Mouse (Mus musculus): ENCODE results near the gene Agrp. TPM values are rescaled to one million over a fixed set of nuclear protein-coding genes. Genes with fewer than 3 reads are reported as not detected.

Agrp gene
- polyA plus RNA-seq, 1 experiment from 2014 or later, result 0.56 TPM

DNA sequence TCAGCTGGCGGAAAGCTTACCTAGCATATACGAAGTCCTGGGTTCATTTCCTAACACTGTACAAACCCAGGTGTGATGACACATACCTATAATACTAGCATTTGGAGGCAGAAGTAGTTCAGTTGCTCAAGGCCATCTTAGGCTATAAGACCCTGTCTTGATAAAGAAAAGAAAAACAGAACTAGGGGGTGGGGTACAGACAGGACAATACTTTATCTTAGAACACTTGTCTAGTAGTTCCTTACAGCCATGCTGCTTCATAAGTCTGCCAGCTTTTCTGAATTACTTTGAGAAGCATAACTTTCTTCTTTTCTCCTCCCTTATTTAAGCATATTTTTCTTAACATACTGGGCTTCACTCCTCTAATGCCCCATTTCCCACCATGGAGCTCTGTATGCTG is 94.4 kb downstream of the Agrp start:
- no peak for DNase-seq (ENCODE audit: low spot score, missing footprints)
- 93% methylated on average over 2 of the region's 2 CpGs for WGBS
- H3K9me3 ChIP-seq (ENCODE audit: control insufficient read depth, low read length), result no peaks in the 10 kb centered on the region
- H3K4me1 ChIP-seq (ENCODE audit: control insufficient read depth, insufficient read depth, low read length), result no peaks in the 10 kb centered on the region
- no peaks in the 10 kb centered on the region for H3K27me3 ChIP-seq (ENCODE audit: control insufficient read depth, insufficient read depth, low read length)
- no peak overlapping the region for H3K4me3 ChIP-seq (ENCODE audit: low read depth, low read length)
- no peak overlapping the region for H3K27ac ChIP-seq (ENCODE audit: low read depth, low read length)
- H3K36me3 ChIP-seq (ENCODE audit: control insufficient read depth, insufficient read depth, low read length), result peaks cover 4% of the 10 kb centered on the region; the same call in 1 of the 2 replicates
- ATAC-seq (ENCODE audit: low FRiP score), result no peak
- H3K9ac ChIP-seq (ENCODE audit: low read length), result no peak overlapping the region
- no peak overlapping the region for H3K4me2 ChIP-seq

DNA sequence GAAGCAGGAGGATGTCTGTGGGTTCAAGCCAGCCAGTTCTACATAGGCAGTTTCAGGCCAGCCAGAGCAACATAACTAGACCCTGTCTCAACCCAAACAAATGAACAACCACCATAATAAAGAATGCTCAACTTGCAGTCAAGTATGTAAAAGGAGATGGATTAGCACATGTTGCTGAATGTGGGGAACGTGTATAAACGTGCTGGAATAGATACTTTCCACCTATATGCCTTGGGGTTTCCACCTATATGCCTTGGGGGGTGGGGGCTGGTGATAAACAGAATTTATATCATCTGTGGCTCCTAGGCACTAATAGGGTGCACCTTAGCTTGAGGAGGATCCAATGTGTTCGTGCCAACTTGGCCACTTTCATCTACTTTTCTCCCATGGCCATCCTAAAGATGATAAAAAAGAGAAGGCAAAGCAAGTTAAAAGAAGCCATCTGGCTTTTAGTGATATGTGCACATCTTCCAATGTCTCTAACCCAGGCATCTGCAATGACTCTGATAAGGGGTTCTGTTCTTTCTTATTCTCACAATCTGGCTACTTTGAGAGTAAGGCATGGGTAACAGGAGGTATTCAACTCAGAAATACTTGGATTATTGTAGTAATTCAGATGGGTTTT is 95.0 kb downstream of the Agrp start:
- ATAC-seq (ENCODE audit: low FRiP score) (no peak), DNase-seq (ENCODE audit: low spot score, missing footprints) (no peak)
- 81% methylated on average over 3 of the region's 3 CpGs for WGBS
- H3K36me3 ChIP-seq (ENCODE audit: control insufficient read depth, insufficient read depth, low read length), result peaks cover 4% of the 10 kb centered on the region; the same call in 1 of the 2 replicates
- H3K4me1 ChIP-seq (ENCODE audit: control insufficient read depth, insufficient read depth, low read length), result no peaks in the 10 kb centered on the region
- no peak overlapping the region for H3K27ac ChIP-seq (ENCODE audit: low read depth, low read length)
- H3K27me3 ChIP-seq (ENCODE audit: control insufficient read depth, insufficient read depth, low read length), result no peaks in the 10 kb centered on the region
- H3K4me2 ChIP-seq, result no peak overlapping the region
- no peaks in the 10 kb centered on the region for H3K9me3 ChIP-seq (ENCODE audit: control insufficient read depth, low read length)
- H3K9ac ChIP-seq (ENCODE audit: low read length), result no peak overlapping the region
- no peak overlapping the region for H3K4me3 ChIP-seq (ENCODE audit: low read depth, low read length)

DNA sequence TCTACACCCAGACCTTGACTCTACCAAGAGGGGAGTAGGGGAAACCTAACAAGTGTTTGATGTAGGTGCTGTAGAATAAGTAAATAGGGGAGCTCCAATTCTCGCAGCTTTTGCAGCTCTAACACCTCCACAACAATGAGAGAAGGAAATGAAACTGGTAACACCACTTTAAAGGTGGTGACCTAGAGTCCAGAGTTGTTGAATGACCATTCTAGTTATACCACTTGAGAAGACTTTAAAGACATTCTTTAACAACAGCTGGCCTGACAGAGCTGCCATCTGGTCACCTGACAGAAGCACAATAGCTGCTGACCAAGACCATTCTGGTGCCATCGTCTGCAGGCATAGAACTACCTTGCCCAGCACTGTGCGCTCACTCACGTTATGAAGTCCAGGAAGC is 98.3 kb downstream of the Agrp start:
- peaks cover 4% of the 10 kb centered on the region; the same call in 1 of the 2 replicates for H3K36me3 ChIP-seq (ENCODE audit: control insufficient read depth, insufficient read depth, low read length)
- 85% methylated on average over 4 of the region's 4 CpGs for WGBS
- H3K4me2 ChIP-seq, result no peak overlapping the region

DNA sequence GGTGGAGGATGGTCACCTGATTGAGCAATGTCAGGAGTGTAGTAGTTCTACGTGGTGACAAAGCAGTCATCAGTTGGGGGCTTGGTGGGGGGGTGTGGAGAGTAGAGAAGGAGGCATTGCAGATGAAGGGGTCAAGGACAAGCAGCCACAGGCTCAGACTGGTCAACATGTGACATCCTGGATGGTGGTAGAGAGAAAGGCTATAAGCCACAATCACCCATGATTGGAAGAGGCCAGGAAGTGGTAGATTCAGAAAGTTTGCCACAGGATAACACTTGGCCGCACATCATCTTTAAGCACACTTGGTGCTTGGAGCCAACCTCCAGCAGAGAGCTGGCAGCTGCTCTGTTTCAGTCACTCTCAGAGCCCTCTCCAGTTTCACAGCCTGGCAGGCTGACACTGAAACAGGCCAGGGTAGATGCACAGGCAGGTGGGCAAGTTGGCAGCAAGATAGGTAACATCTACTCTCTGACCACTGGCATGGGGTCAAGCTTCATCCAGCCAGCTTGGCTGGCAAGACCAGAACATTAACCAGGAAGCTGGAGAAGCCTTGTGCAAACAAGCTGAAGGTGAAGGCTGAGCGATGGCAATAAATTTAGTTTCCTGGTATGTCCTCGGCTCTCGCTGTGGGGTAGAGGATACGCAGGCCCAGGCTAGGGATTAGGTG is 100.0 kb downstream of the Agrp start:
- H3K9me3 ChIP-seq (ENCODE audit: control insufficient read depth, low read length), result no peaks in the 10 kb centered on the region
- peaks cover 5% of the 10 kb centered on the region for H3K4me1 ChIP-seq (ENCODE audit: control insufficient read depth, insufficient read depth, low read length)
- no peak overlapping the region for H3K4me2 ChIP-seq
- peaks cover 4% of the 10 kb centered on the region; the same call in 1 of the 2 replicates for H3K36me3 ChIP-seq (ENCODE audit: control insufficient read depth, insufficient read depth, low read length)
- H3K27ac ChIP-seq (ENCODE audit: low read depth, low read length), result no peak overlapping the region
- H3K4me3 ChIP-seq (ENCODE audit: low read depth, low read length), result no peak overlapping the region
- H3K9ac ChIP-seq (ENCODE audit: low read length), result no peak overlapping the region
- DNase-seq (ENCODE audit: low spot score, missing footprints) (no peak), ATAC-seq (ENCODE audit: low FRiP score) (no peak)
- H3K27me3 ChIP-seq (ENCODE audit: control insufficient read depth, insufficient read depth, low read length), result no peaks in the 10 kb centered on the region
- 92% methylated on average over 6 of the region's 6 CpGs for WGBS

More for the DNA sequence above, 98.3 kb downstream of the Agrp start:
- DNase-seq (ENCODE audit: low spot score, missing footprints) (no peak), ATAC-seq (ENCODE audit: low FRiP score) (no peak)
- no peak overlapping the region for H3K27ac ChIP-seq (ENCODE audit: low read depth, low read length)
- no peak overlapping the region for H3K4me3 ChIP-seq (ENCODE audit: low read depth, low read length)
- no peaks in the 10 kb centered on the region for H3K4me1 ChIP-seq (ENCODE audit: control insufficient read depth, insufficient read depth, low read length)
- no peaks in the 10 kb centered on the region for H3K27me3 ChIP-seq (ENCODE audit: control insufficient read depth, insufficient read depth, low read length)
- H3K9me3 ChIP-seq (ENCODE audit: control insufficient read depth, low read length), result no peaks in the 10 kb centered on the region
- H3K9ac ChIP-seq (ENCODE audit: low read length), result no peak overlapping the region

DNA sequence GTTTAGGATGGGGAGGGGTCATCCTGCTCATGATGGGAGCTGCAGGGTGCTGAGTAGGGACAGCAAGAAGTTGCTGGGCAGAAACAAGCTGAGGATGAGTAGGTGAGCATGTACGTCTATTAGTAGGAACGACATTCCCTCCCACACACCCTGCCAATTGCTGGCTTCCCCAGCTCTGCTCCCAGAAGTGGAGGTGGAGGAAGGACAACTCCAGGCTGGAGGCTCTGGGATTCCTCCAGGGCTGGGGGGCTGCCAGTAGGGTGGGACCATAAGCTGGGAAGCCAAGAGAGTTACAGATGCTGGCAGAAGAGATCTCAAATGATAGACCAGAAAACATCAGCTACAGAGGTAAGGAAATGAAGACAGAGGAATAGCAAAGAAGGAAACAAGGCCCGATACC is 100.6 kb downstream of the Agrp start:
- ATAC-seq (ENCODE audit: low FRiP score) (no peak), DNase-seq (ENCODE audit: low spot score, missing footprints) (no peak)
- Histone ChIP-seq H3K9me3 (ENCODE audit: control insufficient read depth, low read length) (no peaks in the 10 kb centered on the region), H3K36me3 (ENCODE audit: control insufficient read depth, insufficient read depth, low read length) (peaks cover 4% of the 10 kb centered on the region; the same call in 1 of the 2 replicates), H3K27ac (ENCODE audit: low read depth, low read length) (no peak overlapping the region), H3K4me2 (no peak overlapping the region), H3K9ac (ENCODE audit: low read length) (no peak overlapping the region), H3K4me3 (ENCODE audit: low read depth, low read length) (no peak overlapping the region), H3K27me3 (ENCODE audit: control insufficient read depth, insufficient read depth, low read length) (no peaks in the 10 kb centered on the region), H3K4me1 (ENCODE audit: control insufficient read depth, insufficient read depth, low read length) (peaks cover 5% of the 10 kb centered on the region)
- 94% methylated on average over 3 of the region's 3 CpGs for WGBS

DNA sequence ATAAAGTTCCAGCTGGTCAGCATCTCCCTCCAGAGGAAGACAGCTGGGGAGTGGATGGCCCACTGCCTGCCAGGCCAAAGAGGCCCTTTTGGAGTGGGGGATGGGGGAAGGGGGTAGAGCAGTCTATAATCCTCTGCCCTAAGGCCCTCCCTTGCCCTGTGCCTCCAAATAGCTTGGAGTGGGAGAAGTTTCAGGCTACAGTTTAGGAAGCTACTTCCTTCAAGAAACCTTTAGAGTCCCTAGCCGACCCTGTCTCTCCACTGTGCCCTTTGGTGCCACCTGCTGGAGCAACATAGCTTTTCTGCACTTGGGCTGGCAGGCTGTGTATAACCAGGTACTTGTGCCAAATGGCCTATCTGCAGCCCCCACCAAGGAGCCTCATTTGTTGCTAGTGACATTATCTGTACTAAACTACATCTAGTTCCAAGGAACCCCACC is 103.3 kb downstream of the Agrp start:
- ATAC-seq (ENCODE audit: low FRiP score) (peak; percentile 72), DNase-seq (ENCODE audit: low spot score, missing footprints) (peak; percentile 98)
- WGBS, result 0% methylated on average over 1 of the region's 1 CpGs
- H3K4me2 ChIP-seq, result no peak overlapping the region
- H3K27ac ChIP-seq (ENCODE audit: low read depth, low read length), result no peak overlapping the region
- H3K9me3 ChIP-seq (ENCODE audit: control insufficient read depth, low read length), result no peaks in the 10 kb centered on the region
- H3K4me1 ChIP-seq (ENCODE audit: control insufficient read depth, insufficient read depth, low read length), result peaks cover 7% of the 10 kb centered on the region
- no peaks in the 10 kb centered on the region; the same call in 1 of the 2 replicates for H3K36me3 ChIP-seq (ENCODE audit: control insufficient read depth, insufficient read depth, low read length)
- H3K9ac ChIP-seq (ENCODE audit: low read length), result no peak overlapping the region
- H3K27me3 ChIP-seq (ENCODE audit: control insufficient read depth, insufficient read depth, low read length), result no peaks in the 10 kb centered on the region
- H3K4me3 ChIP-seq (ENCODE audit: low read depth, low read length), result no peak overlapping the region

DNA sequence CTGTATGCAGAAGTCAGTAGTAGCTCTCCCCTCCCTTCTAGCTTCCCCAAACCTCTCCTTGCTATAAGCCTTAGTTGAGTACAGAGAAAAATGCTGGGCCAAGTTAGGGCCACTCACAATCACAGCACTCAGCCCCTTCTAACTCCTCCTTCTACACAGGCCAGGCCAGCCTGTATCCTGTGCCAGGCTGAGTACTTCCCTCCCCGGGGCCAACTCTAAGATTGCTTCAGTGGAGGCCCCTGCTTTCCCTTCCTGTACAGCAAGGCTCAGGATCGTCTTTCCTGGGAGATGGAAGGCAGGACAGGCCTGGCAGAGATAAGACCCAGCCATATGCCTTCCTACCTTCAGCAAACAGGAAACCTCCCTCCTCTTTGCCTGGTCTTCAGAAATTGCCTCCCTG is 103.8 kb downstream of the Agrp start:
- H3K9ac ChIP-seq (ENCODE audit: low read length), result no peak overlapping the region
- no peak for ATAC-seq (ENCODE audit: low FRiP score)

DNA sequence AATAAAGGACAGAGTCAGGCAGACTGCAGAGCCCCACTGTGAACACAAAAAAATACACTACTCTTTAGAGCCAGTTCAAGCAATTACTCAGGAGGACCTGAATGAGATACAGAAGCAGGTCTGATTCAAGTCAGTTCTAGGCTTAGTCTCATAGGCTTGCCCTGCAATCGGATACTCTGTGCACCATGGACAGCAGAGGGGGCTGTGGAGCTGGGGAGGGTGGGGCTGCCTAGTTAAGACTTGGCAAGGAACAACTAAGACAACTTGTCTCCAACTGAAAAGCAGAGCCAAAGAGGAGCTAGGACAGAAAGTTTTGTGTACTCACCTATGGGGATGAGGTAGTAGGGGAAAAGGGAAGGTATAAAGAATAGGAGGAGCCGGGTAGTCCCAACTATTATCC is 105.4 kb downstream of the Agrp start:
- H3K27ac ChIP-seq (ENCODE audit: low read depth, low read length), result no peak overlapping the region
- WGBS, result 70% methylated on average over 2 of the region's 2 CpGs
- no peak overlapping the region for H3K9ac ChIP-seq (ENCODE audit: low read length)
- H3K4me3 ChIP-seq (ENCODE audit: low read depth, low read length), result no peak overlapping the region
- H3K4me2 ChIP-seq, result no peak overlapping the region
- DNase-seq (ENCODE audit: low spot score, missing footprints), result no peak
- ATAC-seq (ENCODE audit: low FRiP score), result no peak
- no peaks in the 10 kb centered on the region for H3K36me3 ChIP-seq (ENCODE audit: control insufficient read depth, insufficient read depth, low read length)
- no peaks in the 10 kb centered on the region for H3K27me3 ChIP-seq (ENCODE audit: control insufficient read depth, insufficient read depth, low read length)
- no peaks in the 10 kb centered on the region for H3K9me3 ChIP-seq (ENCODE audit: control insufficient read depth, low read length)
- peaks cover 7% of the 10 kb centered on the region for H3K4me1 ChIP-seq (ENCODE audit: control insufficient read depth, insufficient read depth, low read length)

More for the DNA sequence above, 103.8 kb downstream of the Agrp start:
- 54% methylated on average over 2 of the region's 2 CpGs for WGBS
- no peak for DNase-seq (ENCODE audit: low spot score, missing footprints)
- Histone ChIP-seq H3K27ac (ENCODE audit: low read depth, low read length) (no peak overlapping the region), H3K4me2 (no peak overlapping the region), H3K4me1 (ENCODE audit: control insufficient read depth, insufficient read depth, low read length) (peaks cover 7% of the 10 kb centered on the region), H3K9me3 (ENCODE audit: control insufficient read depth, low read length) (no peaks in the 10 kb centered on the region), H3K4me3 (ENCODE audit: low read depth, low read length) (no peak overlapping the region), H3K27me3 (ENCODE audit: control insufficient read depth, insufficient read depth, low read length) (no peaks in the 10 kb centered on the region), H3K36me3 (ENCODE audit: control insufficient read depth, insufficient read depth, low read length) (no peaks in the 10 kb centered on the region)

DNA sequence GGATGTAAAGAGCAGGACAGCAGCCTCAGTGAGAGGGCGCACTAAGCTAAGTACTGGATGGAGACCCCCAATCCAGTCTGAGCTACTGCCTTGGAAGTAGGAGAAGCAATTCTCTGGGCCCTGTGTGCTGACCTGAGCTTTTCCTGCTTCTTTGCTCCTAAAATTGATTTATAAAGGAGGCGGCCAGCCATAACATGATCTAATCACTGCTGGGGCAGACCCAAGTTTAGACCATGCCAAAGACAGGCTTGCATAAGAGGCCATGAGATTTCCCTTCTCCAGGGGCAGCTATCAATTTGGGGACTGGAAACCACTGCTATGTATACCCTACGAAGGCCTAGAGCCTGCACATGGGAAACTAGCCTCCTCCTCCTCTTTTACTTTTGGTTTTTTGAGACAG is 107.9 kb downstream of the Agrp start:
- Histone ChIP-seq H3K4me2 (no peak overlapping the region), H3K4me1 (ENCODE audit: control insufficient read depth, insufficient read depth, low read length) (peaks cover 7% of the 10 kb centered on the region), H3K4me3 (ENCODE audit: low read depth, low read length) (no peak overlapping the region), H3K9me3 (ENCODE audit: control insufficient read depth, low read length) (no peaks in the 10 kb centered on the region), H3K36me3 (ENCODE audit: control insufficient read depth, insufficient read depth, low read length) (peaks cover under 1% of the 10 kb centered on the region; the same call in 1 of the 2 replicates), H3K27me3 (ENCODE audit: control insufficient read depth, insufficient read depth, low read length) (no peaks in the 10 kb centered on the region), H3K27ac (ENCODE audit: low read depth, low read length) (no peak overlapping the region), H3K9ac (ENCODE audit: low read length) (no peak overlapping the region)
- no peak for DNase-seq (ENCODE audit: low spot score, missing footprints)
- WGBS, result 87% methylated on average over 3 of the region's 3 CpGs
- no peak for ATAC-seq (ENCODE audit: low FRiP score)
